ENCODE assay signal across 1 mouse cellular context in genomic region chr19:32465228-32465627, GRCm38 (mm10).
TF ChIP-seq lines count a peak whose summit lies in the region.

No protein-coding gene starts in this region.

TF ChIP-seq in MEL, 35 proteins besides CTCF, POLR2A, EP300 and RAD21 (continued from another document):
- no peak for TF ChIP-seq TAL1 (IDR thresholded peaks at IDR 0.05; ENCODE audit: low read length)
- no peak for TF ChIP-seq MAZ (IDR thresholded peaks at IDR 0.05; ENCODE audit: low read depth, low read length)
- TF ChIP-seq ZMIZ1 (IDR thresholded peaks at IDR 0.05; ENCODE audit: low read depth, low read length), result no peak
- no peak for TF ChIP-seq ZC3H11A (IDR thresholded peaks at IDR 0.05; ENCODE audit: low read depth, low read length)
- no peak for TF ChIP-seq MYB (IDR thresholded peaks at IDR 0.05; ENCODE audit: low read depth, low read length)
- no peak; the same call in 1 of the 2 replicates for TF ChIP-seq SMC3 (IDR thresholded peaks at IDR 0.05; ENCODE audit: low read depth, low read length)
- TF ChIP-seq CHD2 (IDR thresholded peaks at IDR 0.05; ENCODE audit: low read length), result no peak
- TF ChIP-seq SIN3A (IDR thresholded peaks at IDR 0.05; ENCODE audit: low read length), result no peak
- TF ChIP-seq MXI1 (IDR thresholded peaks at IDR 0.05; ENCODE audit: low read depth, low read length), result no peak
- TF ChIP-seq POLR2AphosphoS2 (IDR thresholded peaks at IDR 0.05; ENCODE audit: low read length), result no peak
- no peak for TF ChIP-seq USF1 (IDR thresholded peaks at IDR 0.05; ENCODE audit: low read depth, low read length)
- TF ChIP-seq MAFK (IDR thresholded peaks at IDR 0.05; ENCODE audit: borderline replicate concordance, low read depth, low read length), result no peak
TF ChIP-seq in MEL: peak in this region for 4.
